Mouse (Mus musculus) megakaryocyte, adult 5-6 weeks (primary cell): ENCODE results near the gene Abo. TPM values are rescaled to one million over a fixed set of nuclear protein-coding genes. Genes with fewer than 3 reads are reported as not detected.
A peak's percentile ranks its signal among the peaks of the same experiment; 100 is the strongest.
"Not testable (repeated sequence)": the region's sequence is repeated elsewhere in the genome, so short reads cannot be mapped to it uniquely, and the experiment has no call there.

ENCODE experiments used
- ATAC-seq: 2 replicates; pipeline ENCODE4 v1.8.0; 2016; ENCODE audit warnings: mild to moderate bottlenecking, inconsistent platforms; ENCODE audit not compliant: poor library complexity, severe bottlenecking
- total RNA-seq, 2 experiments: library from RNA; stranded (forward) in 1 of 2; stranded (reverse) in 1 of 2; fragments of 153-499, 151-499 nt in 1 of 2; fragments of 221-1000, 200-1000 nt in 1 of 2; gene quantifications; 2 replicates each; pipeline versions ENCODE4 v1.2.3 to v1.2.4; 2015 to 2017

The Abo gene
- total RNA-seq (2015): not detected in 2 replicates
- total RNA-seq (2017): not detected in 2 replicates

- ATAC-seq: no peak
Observed at GRCm38 (mm10) chr2:26864879-26865278, at the start of gene Abo. Gene Abo, minus strand, starts transcription at chr2:26864979.

- ATAC-seq: no peak
Observed at GRCm38 (mm10) chr2:26914148-26914941, 49.6 kb upstream of the Abo start.

GRCm38 (mm10) chr2:26913416-26914147 lies 48.8 kb upstream of the Abo start:
- ATAC-seq: no peak

- no peak for ATAC-seq
Observed at GRCm38 (mm10) chr2:26912253-26912770, 47.5 kb upstream of the Abo start.

GRCm38 (mm10) chr2:26910994-26911765 lies 46.4 kb upstream of the Abo start:
- ATAC-seq: peak; percentile 9; the same call in 1 of the 2 replicates

GRCm38 (mm10) chr2:26910124-26910993 lies 45.6 kb upstream of the Abo start, which contains the start of the genes Med22 and Rpl7a:
Gene Med22, minus strand, starts transcription at chr2:26910677.
Gene Rpl7a, plus strand, starts transcription at chr2:26910764.
- peak; percentile 90 for ATAC-seq

GRCm38 (mm10) chr2:26909387-26909784 lies 44.6 kb upstream of the Abo start:
- no peak for ATAC-seq

GRCm38 (mm10) chr2:26908710-26909386 lies 44.1 kb upstream of the Abo start:
- no peak for ATAC-seq

- 0 out of 2 replicates have a peak, but pooled peaks have one; percentile 23 for ATAC-seq
Observed at GRCm38 (mm10) chr2:26907109-26907508, 42.3 kb upstream of the Abo start.

GRCm38 (mm10) chr2:26906431-26906830 lies 41.7 kb upstream of the Abo start:
- no peak for ATAC-seq

GRCm38 (mm10) chr2:26905936-26906335 lies 41.2 kb upstream of the Abo start:
- ATAC-seq: no peak

- no peak for ATAC-seq
Observed at GRCm38 (mm10) chr2:26903311-26903710, 38.5 kb upstream of the Abo start.

GRCm38 (mm10) chr2:26902467-26903220 lies 37.9 kb upstream of the Abo start, which contains the start of gene Surf6:
Gene Surf6, minus strand, starts transcription at chr2:26902879.
- peak; percentile 90 for ATAC-seq

- no peak for ATAC-seq
Observed at GRCm38 (mm10) chr2:26901834-26902400, 37.1 kb upstream of the Abo start.

GRCm38 (mm10) chr2:26900731-26901130 lies 36.0 kb upstream of the Abo start:
- no peak for ATAC-seq

GRCm38 (mm10) chr2:26895898-26896297 lies 31.1 kb upstream of the Abo start:
- no peak for ATAC-seq

- not testable (repeated sequence) for ATAC-seq
Observed at GRCm38 (mm10) chr2:26886170-26886569, 21.4 kb upstream of the Abo start.

GRCm38 (mm10) chr2:26885541-26885940 lies 20.8 kb upstream of the Abo start:
- not testable (repeated sequence) for ATAC-seq
